Mouse (Mus musculus): Measurements from ENCODE around the gene Xpo1. TPM values are rescaled to one million over a fixed set of nuclear protein-coding genes. Genes with fewer than 3 reads are reported as not detected.
"Not testable (repeated sequence)": the region's sequence is repeated elsewhere in the genome, so short reads cannot be mapped to it uniquely, and the experiment has no call there.

Gene Xpo1
- total and polyA plus RNA-seq, 2 experiments from 2014 or later, result 42.3 to 103 TPM

- Histone ChIP-seq H3K4me3 (ENCODE audit: low read depth, low read length) (no peak overlapping the region), H3K9me3 (ENCODE audit: low read length) (no peaks in the 10 kb centered on the region), H3K27ac (ENCODE audit: low read depth, low read length) (no peak overlapping the region), H3K27me3 (ENCODE audit: insufficient read depth, low read length) (no peaks in the 10 kb centered on the region), H3K4me2 (ENCODE audit: low read depth) (no peak overlapping the region), H3K36me3 (ENCODE audit: insufficient read depth) (peaks cover 23% of the 10 kb centered on the region; the same call in 1 of the 2 replicates), H3K9ac (no peak overlapping the region), H3K4me1 (ENCODE audit: insufficient read depth) (no peaks in the 10 kb centered on the region)
- no peak for ATAC-seq
- 75% methylated on average over 3 of the region's 3 CpGs for WGBS
- TF ChIP-seq CTCF (IDR thresholded peaks at IDR 0.05; ENCODE audit: low read depth), result peak; percentile 38
- DNase-seq, result no peak
Measured at GRCm38 (mm10) chr11:23261490-23261889, 5.6 kb downstream of the Xpo1 start.

GRCm38 (mm10) chr11:23264949-23265348, 9.1 kb downstream of the Xpo1 start:
- DNase-seq (no peak), ATAC-seq (no peak)
- Histone ChIP-seq H3K27ac (ENCODE audit: low read depth, low read length) (no peak overlapping the region), H3K36me3 (ENCODE audit: insufficient read depth) (peaks cover 32% of the 10 kb centered on the region; the same call in 1 of the 2 replicates), H3K4me2 (ENCODE audit: low read depth) (no peak overlapping the region), H3K4me1 (ENCODE audit: insufficient read depth) (no peaks in the 10 kb centered on the region), H3K27me3 (ENCODE audit: insufficient read depth, low read length) (no peaks in the 10 kb centered on the region), H3K4me3 (ENCODE audit: low read depth, low read length) (no peak overlapping the region), H3K9me3 (ENCODE audit: low read length) (no peaks in the 10 kb centered on the region), H3K9ac (no peak overlapping the region)
- TF ChIP-seq CTCF (IDR thresholded peaks at IDR 0.05; ENCODE audit: low read depth), result no peak

- DNase-seq, result peak; percentile 70
- ATAC-seq, result peak; percentile 76
- peak; percentile 74 for TF ChIP-seq CTCF (IDR thresholded peaks at IDR 0.05; ENCODE audit: low read depth)
- Histone ChIP-seq H3K4me2 (ENCODE audit: low read depth) (no peak overlapping the region), H3K27ac (ENCODE audit: low read depth, low read length) (no peak overlapping the region), H3K4me3 (ENCODE audit: low read depth, low read length) (no peak overlapping the region), H3K9me3 (ENCODE audit: low read length) (no peaks in the 10 kb centered on the region), H3K9ac (no peak overlapping the region), H3K27me3 (ENCODE audit: insufficient read depth, low read length) (no peaks in the 10 kb centered on the region), H3K4me1 (ENCODE audit: insufficient read depth) (no peaks in the 10 kb centered on the region), H3K36me3 (ENCODE audit: insufficient read depth) (peaks cover 34% of the 10 kb centered on the region)
- 67% methylated on average over 4 of the region's 4 CpGs for WGBS
Measured at GRCm38 (mm10) chr11:23271770-23272724, 16.2 kb downstream of the Xpo1 start.

- WGBS, result 60% methylated on average over 3 of the region's 3 CpGs
- H3K36me3 ChIP-seq (ENCODE audit: insufficient read depth), result peaks cover 48% of the 10 kb centered on the region
- ATAC-seq, result no peak
- no peak overlapping the region for H3K4me2 ChIP-seq (ENCODE audit: low read depth)
- H3K27me3 ChIP-seq (ENCODE audit: insufficient read depth, low read length), result no peaks in the 10 kb centered on the region
- no peak overlapping the region for H3K4me3 ChIP-seq (ENCODE audit: low read depth, low read length)
- no peak for DNase-seq
- no peaks in the 10 kb centered on the region for H3K9me3 ChIP-seq (ENCODE audit: low read length)
- no peak overlapping the region for H3K9ac ChIP-seq
- H3K4me1 ChIP-seq (ENCODE audit: insufficient read depth), result no peaks in the 10 kb centered on the region
- no peak overlapping the region for H3K27ac ChIP-seq (ENCODE audit: low read depth, low read length)
- TF ChIP-seq CTCF (IDR thresholded peaks at IDR 0.05; ENCODE audit: low read depth), result no peak
Measured at GRCm38 (mm10) chr11:23275780-23276179, 19.9 kb downstream of the Xpo1 start.

- Histone ChIP-seq H3K9ac (no peak overlapping the region), H3K9me3 (ENCODE audit: low read length) (no peaks in the 10 kb centered on the region), H3K27me3 (ENCODE audit: insufficient read depth, low read length) (no peaks in the 10 kb centered on the region), H3K4me2 (ENCODE audit: low read depth) (no peak overlapping the region), H3K27ac (ENCODE audit: low read depth, low read length) (no peak overlapping the region), H3K4me1 (ENCODE audit: insufficient read depth) (no peaks in the 10 kb centered on the region), H3K4me3 (ENCODE audit: low read depth, low read length) (no peak overlapping the region), H3K36me3 (ENCODE audit: insufficient read depth) (peaks cover 74% of the 10 kb centered on the region)
- TF ChIP-seq CTCF (IDR thresholded peaks at IDR 0.05; ENCODE audit: low read depth), result no peak
- DNase-seq, result no peak
- WGBS, result 96% methylated on average over 4 of the region's 4 CpGs
- ATAC-seq, result no peak
Measured at GRCm38 (mm10) chr11:23284469-23284868, 28.6 kb downstream of the Xpo1 start.

- not testable (repeated sequence) for H3K4me1 ChIP-seq (ENCODE audit: insufficient read depth); DNase-seq; H3K9me3 ChIP-seq (ENCODE audit: low read length); H3K9ac ChIP-seq; H3K4me2 ChIP-seq (ENCODE audit: low read depth); H3K27me3 ChIP-seq (ENCODE audit: insufficient read depth, low read length); ATAC-seq; H3K27ac ChIP-seq (ENCODE audit: low read depth, low read length); H3K4me3 ChIP-seq (ENCODE audit: low read depth, low read length)
- 90% methylated on average over 4 of the region's 4 CpGs for WGBS
- peaks cover 68% of the 10 kb centered on the region for H3K36me3 ChIP-seq (ENCODE audit: insufficient read depth)
Measured at GRCm38 (mm10) chr11:23288866-23289265, 33.0 kb downstream of the Xpo1 start.

- TF ChIP-seq CTCF (IDR thresholded peaks at IDR 0.05; ENCODE audit: low read depth), result no peak
- H3K9me3 ChIP-seq (ENCODE audit: low read length), result no peaks in the 10 kb centered on the region
- H3K4me3 ChIP-seq (ENCODE audit: low read depth, low read length), result no peak overlapping the region
- H3K4me2 ChIP-seq (ENCODE audit: low read depth), result no peak overlapping the region
- peaks cover 35% of the 10 kb centered on the region for H3K36me3 ChIP-seq (ENCODE audit: insufficient read depth)
- no peaks in the 10 kb centered on the region for H3K4me1 ChIP-seq (ENCODE audit: insufficient read depth)
- no peak for ATAC-seq
- no peaks in the 10 kb centered on the region for H3K27me3 ChIP-seq (ENCODE audit: insufficient read depth, low read length)
- H3K9ac ChIP-seq, result no peak overlapping the region
- no peak for DNase-seq
- no peak overlapping the region for H3K27ac ChIP-seq (ENCODE audit: low read depth, low read length)
- WGBS, result 98% methylated on average over 2 of the region's 2 CpGs
Measured at GRCm38 (mm10) chr11:23297379-23297778, 41.5 kb downstream of the Xpo1 start.

Data from forebrain, postnatal 0 days (tissue).